Mouse (Mus musculus) ES-E14 (cell line): ENCODE measurements around the gene Scn1b. TPM values are rescaled to one million over a fixed set of nuclear protein-coding genes. Genes with fewer than 3 reads are reported as not detected.

Experiments
- DNase-seq: peaks from one replicate; pipeline ENCODE4 v3.0.0-alpha.2; 2013; ENCODE audit warnings: low read depth, low spot score
- H3K27ac ChIP-seq: 2 replicates; pipeline ENCODE4 v1.5.1; 2012; ENCODE audit warnings: low read depth, mild to moderate bottlenecking, low read length, moderate library complexity, mixed read lengths; ENCODE audit not compliant: poor library complexity, insufficient read depth, severe bottlenecking
- H3K36me3 ChIP-seq: 2 replicates; pipeline ENCODE4 v1.6.1; 2012; ENCODE audit warnings: mild to moderate bottlenecking, low read length, moderate library complexity, mixed read lengths; ENCODE audit not compliant: control insufficient read depth, poor library complexity, insufficient read depth, severe bottlenecking
- H3K4me1 ChIP-seq, 2 experiments: fragments of 150-350 bp in 1 of 2; sonication (generic) in 1 of 2; 2 replicates each; pipeline ENCODE4 v1.6.1; 2012; ENCODE audit warnings: low read length in 2 of 2, mild to moderate bottlenecking in 1 of 2, mixed read lengths in 1 of 2; ENCODE audit not compliant: control insufficient read depth in 2 of 2, insufficient read depth in 2 of 2, poor library complexity in 1 of 2
- H3K4me3 ChIP-seq, 2 experiments: fragments of 150-350 bp in 1 of 2; sonication (generic) in 1 of 2; 2 replicates each; pipeline ENCODE4 v1.5.1; 2012; ENCODE audit warnings: low read length in 2 of 2, low read depth in 1 of 2, mild to moderate bottlenecking in 1 of 2, mixed read lengths in 1 of 2; ENCODE audit not compliant: insufficient read depth in 1 of 2, poor library complexity in 1 of 2, severe bottlenecking in 1 of 2
- H3K9ac ChIP-seq: 2 replicates; pipeline ENCODE4 v1.6.1; 2012; ENCODE audit warnings: low read depth, mild to moderate bottlenecking, low read length, mixed read lengths; ENCODE audit not compliant: poor library complexity, insufficient read depth, severe bottlenecking
- H3K9me3 ChIP-seq: fragments of 150-350 bp; sonication (generic); 2 replicates; pipeline ENCODE4 v1.6.1; 2012; ENCODE audit warnings: low read depth, mild to moderate bottlenecking, low read length; ENCODE audit not compliant: control insufficient read depth, insufficient read depth
- CHD2 ChIP-seq: IDR thresholded peaks from 2 replicates; pipeline ENCODE4 v1.6.1; 2014; ENCODE audit warnings: mild to moderate bottlenecking, low read depth, low read length, inconsistent platforms
- HCFC1 ChIP-seq: IDR thresholded peaks from 2 replicates; pipeline ENCODE4 v1.6.1; 2012; ENCODE audit warnings: low read length, inconsistent platforms, borderline replicate concordance; ENCODE audit not compliant: insufficient read depth
- MAFK ChIP-seq: IDR thresholded peaks from 2 replicates; pipeline ENCODE4 v1.6.1; 2014; ENCODE audit warnings: mild to moderate bottlenecking, low read depth, low read length, inconsistent platforms; ENCODE audit not compliant: insufficient read depth
- ZC3H11A ChIP-seq: IDR thresholded peaks from 2 replicates; pipeline ENCODE4 v1.6.1; 2012; ENCODE audit warnings: low read depth, mild to moderate bottlenecking, inconsistent platforms, low read length, borderline replicate concordance
- ZNF384 ChIP-seq: IDR thresholded peaks from 2 replicates; pipeline ENCODE4 v1.6.1; 2012; ENCODE audit warnings: low read depth, low read length, inconsistent platforms
- in situ Hi-C, 2 experiments: fragments of 600-800 bp; cut with MboI; formaldehyde crosslinking; loops; one replicate each; pipeline ENCODE4 v1.15.1; 2025; ENCODE audit warnings: low sequenced_read_pairs in 2 of 2, inconsistent platforms in 1 of 2; ENCODE audit not compliant: unreplicated experiment in 2 of 2
- total RNA-seq: library from RNA; depleted of rRNA; stranded (reverse); fragments of 300-350 nt; gene quantifications from 2 replicates; pipeline ENCODE4 v1.2.3, GENCODE M21; 2012

The Scn1b gene
- total RNA-seq, 1 experiment, result 16.3 TPM

DNA sequence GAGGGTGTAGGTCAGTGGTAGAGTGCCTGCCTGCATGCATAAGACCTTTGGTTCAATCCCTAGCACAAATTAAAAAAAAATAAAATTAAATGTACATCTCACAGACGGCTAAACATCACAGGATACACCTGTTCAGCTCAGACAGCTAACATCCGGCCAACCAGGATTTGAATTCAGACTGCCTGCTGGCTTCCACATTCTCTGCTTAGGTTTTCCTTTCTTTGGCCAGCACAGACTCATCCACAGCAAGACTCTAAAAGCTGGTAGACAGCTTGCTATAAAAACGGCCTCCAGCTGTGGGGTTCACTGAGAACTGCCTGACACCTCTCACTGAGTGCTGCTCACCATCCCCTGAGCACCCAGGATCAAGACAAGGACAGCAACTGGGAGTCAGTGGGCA lies 20.6 kb downstream of the Scn1b start:
- Histone ChIP-seq H3K27ac (no peak overlapping the region), H3K9me3 (no peaks in the 10 kb centered on the region), H3K36me3 (no peaks in the 10 kb centered on the region), H3K4me3 (no peak overlapping the region), H3K4me1 (peaks cover 0 to 3% of the 10 kb centered on the region in 2 experiments; a peak in 1 of 4 replicates), H3K9ac (no peak overlapping the region)
- DNase-seq, result no peak
- in situ Hi-C loops, result no loop called here
- TF ChIP-seq ZC3H11A (no peak), CHD2 (no peak), HCFC1 (no peak), ZNF384 (no peak), MAFK (no peak)

- Histone ChIP-seq H3K4me1 (peaks cover 0 to 3% of the 10 kb centered on the region in 2 experiments; a peak in 1 of 4 replicates), H3K27ac (no peak overlapping the region), H3K9ac (no peak overlapping the region), H3K4me3 (no peak overlapping the region), H3K36me3 (no peaks in the 10 kb centered on the region), H3K9me3 (no peaks in the 10 kb centered on the region)
- TF ChIP-seq MAFK, result no peak
- no peak for TF ChIP-seq CHD2
- TF ChIP-seq HCFC1, result no peak
- TF ChIP-seq ZNF384, result no peak
- TF ChIP-seq ZC3H11A, result no peak
- in situ Hi-C loops, result no loop called here
- DNase-seq, result no peak
These were observed 21.6 kb downstream of the Scn1b start for GRCm38 (mm10) chr7:31105061-31105768.

DNA sequence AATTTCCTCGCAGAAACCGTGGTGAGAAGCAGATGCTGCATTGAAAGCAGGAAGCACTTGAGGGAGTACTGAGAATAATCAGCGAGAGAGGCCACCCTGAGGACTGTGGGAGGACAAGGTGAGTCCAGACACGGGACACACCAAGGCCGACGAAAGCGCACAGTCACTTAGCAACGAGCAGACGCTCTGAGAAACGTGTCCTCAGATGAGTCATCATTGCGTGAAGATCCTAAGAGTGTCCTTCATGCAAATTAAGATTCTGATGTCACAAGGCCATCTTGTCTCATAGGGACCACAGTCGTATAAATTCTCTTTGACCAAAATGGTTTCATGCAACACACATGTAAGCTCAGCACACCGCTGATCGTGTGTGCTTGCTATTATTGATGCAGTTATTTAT lies 26.0 kb downstream of the Scn1b start:
- TF ChIP-seq ZC3H11A, result no peak
- TF ChIP-seq HCFC1, result no peak
- no peak for TF ChIP-seq MAFK
- TF ChIP-seq CHD2, result no peak
- Histone ChIP-seq H3K9ac (no peak overlapping the region), H3K4me3 (no peak overlapping the region), H3K9me3 (no peaks in the 10 kb centered on the region), H3K4me1 (peaks cover 0 to 5% of the 10 kb centered on the region in 2 experiments; a peak in 2 of 4 replicates), H3K36me3 (no peaks in the 10 kb centered on the region), H3K27ac (no peak overlapping the region)
- no peak for DNase-seq
- in situ Hi-C loops, result no loop called here

- Histone ChIP-seq H3K27ac (no peak overlapping the region), H3K4me1 (peaks cover 0 to 5% of the 10 kb centered on the region in 2 experiments; a peak in 2 of 4 replicates), H3K4me3 (no peak overlapping the region), H3K36me3 (no peaks in the 10 kb centered on the region), H3K9me3 (no peaks in the 10 kb centered on the region), H3K9ac (no peak overlapping the region)
- TF ChIP-seq HCFC1 (no peak), CHD2 (no peak), ZC3H11A (no peak), ZNF384 (no peak), MAFK (no peak)
- DNase-seq, result no peak
- in situ Hi-C loops, result no loop called here
These were observed 27.2 kb downstream of the Scn1b start for GRCm38 (mm10) chr7:31099612-31099982.
